Mouse (Mus musculus) liver (tissue): ENCODE measurements around the gene Pkib.

ENCODE experiments used
- DNase-seq: peaks from one replicate; pipeline ENCODE4 v3.0.0-alpha.2; 2020; ENCODE audit warnings: mixed read lengths

The Pkib gene

GRCm38 (mm10) chr10:57741351-57741750, 109.6 kb downstream of the Pkib start:
- no peak for DNase-seq

- DNase-seq, result no peak
Measured at GRCm38 (mm10) chr10:57743045-57743444, 111.3 kb downstream of the Pkib start.

GRCm38 (mm10) chr10:57743606-57744016, 111.8 kb downstream of the Pkib start:
- peak; percentile 20 for DNase-seq

- DNase-seq, result no peak
Measured at GRCm38 (mm10) chr10:57744128-57744765, 112.5 kb downstream of the Pkib start.

- no peak for DNase-seq
Measured at GRCm38 (mm10) chr10:57745452-57745851, 113.7 kb downstream of the Pkib start.

GRCm38 (mm10) chr10:57747127-57747526, 115.3 kb downstream of the Pkib start:
- no peak for DNase-seq

- DNase-seq, result no peak
Measured at GRCm38 (mm10) chr10:57753343-57753742, 121.6 kb downstream of the Pkib start.

GRCm38 (mm10) chr10:57755201-57755736, 123.5 kb downstream of the Pkib start:
- DNase-seq, result no peak

- no peak for DNase-seq
Measured at GRCm38 (mm10) chr10:57758999-57759398, 127.2 kb downstream of the Pkib start.

- no peak for DNase-seq
Measured at GRCm38 (mm10) chr10:57760694-57761093, 128.9 kb downstream of the Pkib start.

GRCm38 (mm10) chr10:57763044-57763443, 131.3 kb downstream of the Pkib start:
- no peak for DNase-seq

GRCm38 (mm10) chr10:57783289-57784130, 151.7 kb downstream of the Pkib start:
- DNase-seq, result no peak

GRCm38 (mm10) chr10:57784131-57784875, 152.5 kb downstream of the Pkib start:
- DNase-seq, result peak; percentile 61

- DNase-seq, result no peak
Measured at GRCm38 (mm10) chr10:57784876-57785150, 153.0 kb downstream of the Pkib start, which contains the start of gene Fabp7. TSS of gene Fabp7 (plus strand) at chr10:57784881.

GRCm38 (mm10) chr10:57785552-57785951, 153.8 kb downstream of the Pkib start:
- no peak for DNase-seq
